Mouse (Mus musculus) liver, embryonic 12.5 days (tissue): ENCODE data around the gene Mcoln2. TPM values are rescaled to one million over a fixed set of nuclear protein-coding genes. Genes with fewer than 3 reads are reported as not detected.
A peak's percentile ranks its signal among the peaks of the same experiment; 100 is the strongest.

Experiments used
- ATAC-seq: fragments of 200-750 bp; cut with Nextera tagmentation; 2 replicates; pipeline ENCODE4 v1.8.0; 2017; ENCODE audit warnings: moderate number of reproducible peaks, mild to moderate bottlenecking, moderate library complexity
- H3K27ac ChIP-seq: fragments of 300-500 bp; sonication (generic); 2 replicates; pipeline ENCODE4 v1.5.1; 2016; ENCODE audit warnings: mild to moderate bottlenecking
- H3K27me3 ChIP-seq: fragments of 300-500 bp; sonication (generic); replicated peaks from 2 replicates; pipeline ENCODE4 v1.6.1; 2016; ENCODE audit warnings: mild to moderate bottlenecking, moderate library complexity
- H3K36me3 ChIP-seq: fragments of 300-500 bp; sonication (generic); 2 replicates; pipeline ENCODE4 v1.6.1; 2016; ENCODE audit warnings: mild to moderate bottlenecking, moderate library complexity
- H3K4me1 ChIP-seq: fragments of 300-500 bp; sonication (generic); 2 replicates; pipeline ENCODE4 v1.6.1; 2016
- H3K4me2 ChIP-seq: fragments of 300-500 bp; sonication (generic); 2 replicates; pipeline ENCODE4 v1.6.1; 2016; ENCODE audit warnings: mild to moderate bottlenecking, moderate library complexity
- H3K4me3 ChIP-seq: fragments of 300-500 bp; sonication (generic); 2 replicates; pipeline ENCODE4 v1.5.1; 2016; ENCODE audit warnings: mild to moderate bottlenecking, moderate library complexity
- H3K9ac ChIP-seq: fragments of 300-500 bp; sonication (generic); 2 replicates; pipeline ENCODE4 v1.6.1; 2016; ENCODE audit warnings: mild to moderate bottlenecking, moderate library complexity
- H3K9me3 ChIP-seq: fragments of 300-500 bp; sonication (generic); replicated peaks from 2 replicates; pipeline ENCODE4 v1.6.1; 2016; ENCODE audit warnings: mild to moderate bottlenecking, moderate library complexity
- WGBS: fragments of 180-500 bp; shearing (Covaris S2); methylation state at CpG from one replicate; pipeline ENCODE4 v1.1.7; 2016; ENCODE audit not compliant: insufficient replicate concordance; 5-methylcytosine and 5-hydroxymethylcytosine counted together
- polyA plus RNA-seq: library from polyadenylated mRNA; unstranded; fragments of >200 nt; fragmentation: Nextera tagmentation; extraction: Ambion mirVana; gene quantifications from 2 replicates; pipeline ENCODE4 v1.2.1, GENCODE M21; 2016

The Mcoln2 gene
- 5.4 and 5.7 TPM in 2 replicates for polyA plus RNA-seq

GRCm38 (mm10) chr3:146149156-146150057, at the start of gene Mcoln2:
Gene Mcoln2, plus strand, starts transcription at chr3:146149833.
- Histone ChIP-seq H3K9ac (peak within 1 kb of the TSS; percentile 45), H3K27ac (no peak within 1 kb of the TSS; the same call in 1 of the 2 replicates), H3K36me3 (no peaks in the 10 kb centered on the region), H3K9me3 (no peaks in the 10 kb centered on the region), H3K27me3 (peaks cover 39% of the 10 kb centered on the region; the same call in 1 of the 2 replicates), H3K4me3 (peak within 1 kb of the TSS; percentile 53), H3K4me1 (peaks cover 20% of the 10 kb centered on the region), H3K4me2 (peak within 1 kb of the TSS; percentile 75)
- peak; percentile 54 for ATAC-seq
- 10% methylated on average over 34 of the region's 34 CpGs for WGBS

GRCm38 (mm10) chr3:146099925-146100324, 49.7 kb upstream of the Mcoln2 start:
- H3K9ac ChIP-seq, result no peak overlapping the region
- no peak overlapping the region for H3K4me2 ChIP-seq
- no peaks in the 10 kb centered on the region for H3K4me1 ChIP-seq
- H3K9me3 ChIP-seq, result 0 out of 2 replicates have a peak, but pooled peaks cover 10% of the 10 kb centered on the region
- H3K4me3 ChIP-seq, result no peak overlapping the region
- no peaks in the 10 kb centered on the region for H3K36me3 ChIP-seq
- H3K27ac ChIP-seq, result no peak overlapping the region
- no peak for ATAC-seq
- H3K27me3 ChIP-seq, result no peaks in the 10 kb centered on the region

DNA sequence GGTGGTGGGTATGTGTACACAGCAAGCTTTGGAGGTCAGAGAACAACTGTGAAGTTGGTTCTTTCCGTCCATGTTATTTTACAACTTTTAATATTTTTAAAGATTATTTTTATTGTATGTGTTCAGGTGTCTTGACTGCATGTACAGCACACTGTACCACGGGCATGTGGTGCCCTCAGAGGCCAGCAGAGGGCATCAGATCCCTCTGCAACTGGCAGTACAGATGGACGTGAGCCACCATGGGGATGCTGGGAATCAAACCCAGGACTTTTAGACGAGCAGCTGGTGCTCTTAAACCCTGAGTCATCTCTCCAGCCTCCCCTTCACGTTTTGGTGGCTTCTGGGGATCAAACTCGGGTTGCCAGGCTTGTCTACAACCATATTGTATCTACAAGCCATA, 47.6 kb upstream of the Mcoln2 start:
- Histone ChIP-seq H3K4me2 (no peak overlapping the region), H3K27me3 (peaks cover 6% of the 10 kb centered on the region), H3K4me3 (no peak overlapping the region), H3K36me3 (no peaks in the 10 kb centered on the region), H3K27ac (no peak overlapping the region), H3K4me1 (no peaks in the 10 kb centered on the region), H3K9me3 (0 out of 2 replicates have a peak, but pooled peaks cover 10% of the 10 kb centered on the region), H3K9ac (no peak overlapping the region)
- ATAC-seq, result no peak
- 43% methylated on average over 6 of the region's 6 CpGs for WGBS

- Histone ChIP-seq H3K36me3 (no peaks in the 10 kb centered on the region), H3K9ac (0 out of 2 replicates have a peak overlapping the region, but pooled peaks have one; percentile 15), H3K4me2 (peak overlapping the region; percentile 70), H3K27ac (no peak overlapping the region), H3K9me3 (0 out of 2 replicates have a peak, but pooled peaks cover 2% of the 10 kb centered on the region), H3K4me3 (peak overlapping the region; percentile 51), H3K27me3 (peaks cover 36% of the 10 kb centered on the region), H3K4me1 (no peaks in the 10 kb centered on the region; the same call in 1 of the 2 replicates)
- 6% methylated on average over 18 of the region's 18 CpGs for WGBS
- ATAC-seq, result 0 out of 2 replicates have a peak, but pooled peaks have one; percentile 21
Measured at GRCm38 (mm10) chr3:146107116-146107849, 42.4 kb upstream of the Mcoln2 start.

- H3K4me1 ChIP-seq, result no peaks in the 10 kb centered on the region; the same call in 1 of the 2 replicates
- H3K27me3 ChIP-seq, result peaks cover 43% of the 10 kb centered on the region
- peak; percentile 79 for ATAC-seq
- peak within 1 kb of the TSS; percentile 70 for H3K4me2 ChIP-seq
- H3K9ac ChIP-seq, result 0 out of 2 replicates have a peak within 1 kb of the TSS, but pooled peaks have one; percentile 15
- H3K27ac ChIP-seq, result no peak within 1 kb of the TSS
- no peaks in the 10 kb centered on the region for H3K36me3 ChIP-seq
- 0 out of 2 replicates have a peak, but pooled peaks cover 2% of the 10 kb centered on the region for H3K9me3 ChIP-seq
- H3K4me3 ChIP-seq, result peak within 1 kb of the TSS; percentile 51
- 13% methylated on average over 18 of the region's 18 CpGs for WGBS
Measured at GRCm38 (mm10) chr3:146107921-146108571, 41.6 kb upstream of the Mcoln2 start, which contains the start of gene Wdr63. Gene Wdr63, minus strand, starts transcription at chr3:146108130.

DNA sequence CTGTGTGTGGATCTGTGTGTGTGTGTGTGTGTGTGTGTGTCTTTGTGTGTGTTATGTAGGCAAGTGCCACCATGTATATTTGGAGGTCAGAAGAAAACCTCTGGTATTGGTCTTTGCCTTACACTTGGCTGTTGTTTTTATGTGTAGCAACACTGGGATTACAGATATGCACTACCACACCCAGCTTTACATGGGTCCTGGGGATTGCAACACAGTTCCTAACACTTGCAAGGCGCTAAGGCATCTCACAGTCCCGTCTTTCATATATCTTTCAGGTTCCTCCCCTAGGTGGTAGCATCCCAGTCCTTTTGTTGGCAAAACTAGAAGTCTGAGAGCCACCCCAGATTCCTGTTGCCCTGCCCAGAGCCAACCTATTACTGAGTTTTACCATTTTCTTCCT, 40.7 kb upstream of the Mcoln2 start:
- Histone ChIP-seq H3K36me3 (no peaks in the 10 kb centered on the region), H3K27ac (no peak overlapping the region), H3K9me3 (0 out of 2 replicates have a peak, but pooled peaks cover 2% of the 10 kb centered on the region), H3K4me1 (no peaks in the 10 kb centered on the region; the same call in 1 of the 2 replicates), H3K4me3 (no peak overlapping the region), H3K9ac (no peak overlapping the region), H3K4me2 (no peak overlapping the region), H3K27me3 (peaks cover 50% of the 10 kb centered on the region)
- WGBS, result 51% methylated on average over 2 of the region's 2 CpGs
- no peak for ATAC-seq

DNA sequence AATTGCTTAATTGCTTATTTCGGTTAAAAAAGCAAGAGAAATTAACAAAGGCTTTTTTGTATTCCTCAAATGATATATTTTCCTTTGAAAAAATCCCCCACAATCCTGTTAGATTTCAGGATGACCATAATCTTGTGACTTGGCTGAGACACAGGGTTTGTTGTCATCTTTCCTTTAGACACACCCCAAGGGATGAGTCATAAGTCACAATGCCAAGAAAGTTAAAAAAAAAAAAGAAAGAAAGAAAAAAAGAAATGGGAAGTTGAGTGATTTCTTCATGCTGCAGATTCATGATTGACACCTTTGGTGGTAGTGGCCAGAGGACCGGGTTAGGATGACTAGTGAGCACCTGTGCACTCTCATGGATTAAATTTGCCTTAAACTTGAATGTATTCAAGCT, 39.3 kb upstream of the Mcoln2 start:
- no peak overlapping the region for H3K4me3 ChIP-seq
- 50% methylated on average over 2 of the region's 2 CpGs for WGBS
- no peak overlapping the region for H3K4me2 ChIP-seq
- no peak overlapping the region for H3K9ac ChIP-seq
- H3K36me3 ChIP-seq, result no peaks in the 10 kb centered on the region
- no peaks in the 10 kb centered on the region; the same call in 1 of the 2 replicates for H3K4me1 ChIP-seq
- peaks cover 54% of the 10 kb centered on the region for H3K27me3 ChIP-seq
- no peak for ATAC-seq
- no peaks in the 10 kb centered on the region for H3K9me3 ChIP-seq
- H3K27ac ChIP-seq, result no peak overlapping the region

DNA sequence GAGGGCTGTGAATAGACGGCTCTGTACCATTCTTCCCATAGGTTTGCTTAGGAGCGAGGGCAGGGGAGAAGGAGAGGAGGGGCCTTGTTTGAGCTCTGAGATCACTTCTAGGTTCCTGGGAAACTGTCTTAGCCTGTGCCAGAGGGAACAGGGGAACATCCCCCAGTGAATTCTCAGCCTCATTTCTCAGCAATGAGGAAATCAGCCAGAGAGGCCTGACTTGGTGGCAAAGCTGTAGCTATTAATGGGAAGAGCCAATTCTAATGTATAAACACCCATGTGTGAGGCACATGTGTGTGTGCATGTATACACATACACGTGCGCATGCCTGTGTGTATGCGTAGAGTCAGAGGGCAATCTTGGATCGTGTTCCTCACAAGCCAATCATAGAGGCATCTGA, 38.7 kb upstream of the Mcoln2 start:
- ATAC-seq, result no peak
- H3K9ac ChIP-seq, result no peak overlapping the region
- H3K36me3 ChIP-seq, result no peaks in the 10 kb centered on the region

DNA sequence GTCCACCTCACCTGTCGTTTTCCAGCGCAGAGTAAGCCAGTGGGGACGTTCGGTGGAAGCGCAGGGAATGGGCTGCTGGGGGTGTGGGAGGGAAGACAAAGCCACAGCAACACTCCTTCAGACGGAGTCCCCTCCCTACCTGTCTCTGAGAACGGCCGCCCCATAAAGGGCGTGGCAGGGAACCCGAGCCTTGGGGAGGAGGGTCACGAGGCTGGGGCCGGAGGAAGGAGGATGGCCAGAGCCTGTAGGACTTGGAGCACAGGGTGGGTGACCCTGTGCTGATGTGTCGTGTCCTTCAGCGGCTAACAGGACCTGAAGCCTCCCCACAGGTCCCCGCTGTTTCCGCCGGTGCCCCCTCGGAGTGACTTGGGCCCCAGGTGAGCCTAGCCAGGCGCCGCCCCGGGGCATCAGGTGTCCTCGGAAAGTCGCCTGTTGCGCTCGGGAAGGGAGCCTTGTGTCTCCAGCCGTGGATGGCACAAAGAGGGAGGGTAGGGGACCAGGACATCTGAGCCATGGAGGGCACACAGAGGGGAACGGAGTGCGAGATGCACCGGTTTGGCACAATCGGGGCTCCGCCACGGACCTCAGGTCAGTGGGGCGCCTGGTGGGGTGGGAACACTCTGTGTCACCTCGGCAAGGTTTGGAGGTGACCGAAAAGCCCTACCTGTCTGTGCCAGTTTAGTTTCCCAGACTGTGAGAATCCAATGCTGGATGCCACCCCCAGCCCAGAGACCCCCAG, 32.2 kb upstream of the Mcoln2 start, which contains the start of gene Mcoln3:
Gene Mcoln3 (plus strand): TSS at position 193 of the 739 bp plus-strand sequence.
- Histone ChIP-seq H3K27ac (no peak within 1 kb of the TSS), H3K9ac (no peak within 1 kb of the TSS), H3K4me1 (peaks cover 10% of the 10 kb centered on the region; the same call in 1 of the 2 replicates), H3K36me3 (no peaks in the 10 kb centered on the region), H3K4me3 (no peak within 1 kb of the TSS), H3K27me3 (peaks cover 63% of the 10 kb centered on the region), H3K4me2 (peak within 1 kb of the TSS; percentile 33), H3K9me3 (no peaks in the 10 kb centered on the region)
- 15% methylated on average over 35 of the region's 35 CpGs for WGBS
- ATAC-seq, result 0 out of 2 replicates have a peak, but pooled peaks have one; percentile 10

More for the DNA sequence above, 38.7 kb upstream of the Mcoln2 start:
- Histone ChIP-seq H3K27me3 (peaks cover 54% of the 10 kb centered on the region), H3K27ac (no peak overlapping the region), H3K4me1 (no peaks in the 10 kb centered on the region; the same call in 1 of the 2 replicates), H3K9me3 (no peaks in the 10 kb centered on the region), H3K4me3 (no peak overlapping the region), H3K4me2 (no peak overlapping the region)
- WGBS, result 60% methylated on average over 6 of the region's 6 CpGs

DNA sequence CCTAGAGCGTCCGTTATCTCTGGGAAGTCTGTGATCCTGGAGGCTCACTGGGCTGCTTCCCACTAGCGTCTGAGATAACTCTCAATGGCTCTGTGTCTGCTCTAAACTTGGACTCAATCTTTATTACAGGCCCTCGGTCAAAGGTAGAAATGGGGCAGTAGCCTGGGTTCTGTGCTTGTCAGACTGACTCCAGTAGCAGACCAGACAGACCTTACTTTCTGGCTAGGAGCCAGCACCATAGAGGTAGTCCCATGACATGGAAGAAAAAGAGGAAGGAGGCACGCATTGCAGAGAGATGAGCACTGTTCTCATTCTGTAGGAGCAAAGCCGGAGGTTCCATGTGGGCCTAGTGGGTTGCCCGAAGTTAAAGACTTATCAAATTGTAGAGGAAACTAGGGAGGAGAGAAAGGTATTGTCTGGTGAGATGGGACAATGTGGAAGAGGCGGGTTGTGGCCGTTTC, 31.6 kb upstream of the Mcoln2 start:
- H3K36me3 ChIP-seq, result no peaks in the 10 kb centered on the region
- no peak overlapping the region for H3K9ac ChIP-seq
- no peak for ATAC-seq
- peaks cover 10% of the 10 kb centered on the region; the same call in 1 of the 2 replicates for H3K4me1 ChIP-seq
- H3K27ac ChIP-seq, result no peak overlapping the region
- no peaks in the 10 kb centered on the region for H3K9me3 ChIP-seq
- H3K4me3 ChIP-seq, result no peak overlapping the region
- 43% methylated on average over 9 of the region's 9 CpGs for WGBS
- H3K4me2 ChIP-seq, result no peak overlapping the region
- H3K27me3 ChIP-seq, result peaks cover 57% of the 10 kb centered on the region
